Mouse (Mus musculus) myocyte (in vitro differentiated cells): Measurements from ENCODE around the gene Fam222b. TPM values are rescaled to one million over a fixed set of nuclear protein-coding genes. Genes with fewer than 3 reads are reported as not detected.

Experiments used
- H3K27me3 ChIP-seq: one replicate; pipeline ENCODE4 v1.6.1; 2011; ENCODE audit not compliant: control insufficient read depth, insufficient read depth, insufficient read length
- H3K36me3 ChIP-seq: one replicate; pipeline ENCODE4 v1.6.1; 2011; ENCODE audit not compliant: control insufficient read depth, insufficient read depth
- H3K4me2 ChIP-seq: one replicate; pipeline ENCODE4 v1.6.1; 2011; ENCODE audit warnings: low read depth, control low read depth
- H3K4me3 ChIP-seq: one replicate; pipeline ENCODE4 v1.5.1; 2011; ENCODE audit warnings: mild to moderate bottlenecking, control low read depth, moderate library complexity
- H3K79me2 ChIP-seq: one replicate; pipeline ENCODE4 v1.6.1; 2011; ENCODE audit not compliant: control insufficient read depth, insufficient read depth
- H3ac ChIP-seq: one replicate; pipeline ENCODE4 v1.6.1; 2011; ENCODE audit not compliant: control insufficient read depth, insufficient read length
- CEBPB ChIP-seq: IDR thresholded peaks from 2 replicates; pipeline ENCODE4 v1.6.1; 2011; ENCODE audit warnings: mild to moderate bottlenecking, moderate library complexity; ENCODE audit not compliant: poor library complexity, insufficient read depth, severe bottlenecking
- E2F4 ChIP-seq: IDR thresholded peaks from one replicate; pipeline ENCODE4 v1.6.1; 2011; ENCODE audit warnings: mild to moderate bottlenecking, control low read depth, moderate library complexity; ENCODE audit not compliant: insufficient read depth
- MAX ChIP-seq: IDR thresholded peaks from one replicate; pipeline ENCODE4 v1.6.1; 2011; ENCODE audit warnings: low read depth, mild to moderate bottlenecking, control low read depth
- MYOD1 ChIP-seq, 3 experiments: IDR thresholded peaks; one replicate each; pipeline ENCODE4 v1.6.1; 2011; ENCODE audit warnings: control low read depth in 2 of 3, low read depth in 2 of 3, mild to moderate bottlenecking in 2 of 3, moderate library complexity in 1 of 3; ENCODE audit not compliant: insufficient read length in 2 of 3, control insufficient read depth in 1 of 3
- MYOG ChIP-seq, 3 experiments: IDR thresholded peaks; one replicate each; pipeline ENCODE4 v1.6.1; 2011; ENCODE audit warnings: control low read depth in 2 of 3, low read depth in 2 of 3, mild to moderate bottlenecking in 2 of 3; ENCODE audit not compliant: insufficient read length in 2 of 3, control insufficient read depth in 1 of 3, insufficient read depth in 1 of 3
- POLR2A ChIP-seq: IDR thresholded peaks from one replicate; pipeline ENCODE4 v1.6.1; 2011; ENCODE audit warnings: low read depth, mild to moderate bottlenecking, control low read depth, moderate library complexity; ENCODE audit not compliant: insufficient read length
- POLR2AphosphoS2 ChIP-seq: IDR thresholded peaks from one replicate; pipeline ENCODE4 v1.6.1; 2011; ENCODE audit warnings: low read depth, control low read depth; ENCODE audit not compliant: insufficient read length
- REST ChIP-seq: IDR thresholded peaks from one replicate; pipeline ENCODE4 v1.6.1; 2011; ENCODE audit warnings: mild to moderate bottlenecking, control low read depth, moderate library complexity; ENCODE audit not compliant: insufficient read depth, insufficient read length
- SRF ChIP-seq: IDR thresholded peaks from one replicate; pipeline ENCODE4 v1.6.1; 2011; ENCODE audit warnings: low read depth; ENCODE audit not compliant: control insufficient read depth, insufficient read length
- TCF12 ChIP-seq: IDR thresholded peaks from one replicate; pipeline ENCODE4 v1.6.1; 2011; ENCODE audit warnings: mild to moderate bottlenecking, control low read depth; ENCODE audit not compliant: poor library complexity, insufficient read depth, severe bottlenecking
- TCF3 ChIP-seq: IDR thresholded peaks from one replicate; pipeline ENCODE4 v1.6.1; 2011; ENCODE audit warnings: low read depth, control low read depth; ENCODE audit not compliant: insufficient read length
- USF1 ChIP-seq: IDR thresholded peaks from one replicate; pipeline ENCODE4 v1.6.1; 2011; ENCODE audit warnings: low read depth, mild to moderate bottlenecking, control low read depth, moderate library complexity
- polyA plus RNA-seq: library from polyadenylated mRNA; unstranded; fragments of >200 nt; fragmentation: generic; extraction: Trizol; gene quantifications from one replicate; pipeline ENCODE4 v1.2.1, GENCODE M21; 2012; ENCODE audit warnings: missing spikeins

Gene Fam222b
- polyA plus RNA-seq, 1 experiment: 16.1 TPM

GRCm38 (mm10) chr11:78074277-78074652 is 20.2 kb upstream of the Fam222b start:
- H3ac ChIP-seq: no peak overlapping the region
- H3K4me3 ChIP-seq: no peak overlapping the region
- TF ChIP-seq SRF: no peak
- TF ChIP-seq POLR2AphosphoS2: no peak
- TF ChIP-seq REST: no peak
- no peak for TF ChIP-seq USF1
- no peak for TF ChIP-seq E2F4
- no peak for TF ChIP-seq MYOG (IDR thresholded peaks at IDR 0.05; ENCODE audit: control insufficient read depth in 1 of 3, insufficient read depth in 1 of 3, insufficient read length in 2 of 3, low read depth in 2 of 3)
- TF ChIP-seq TCF12: no peak
- TF ChIP-seq CEBPB: no peak
- TF ChIP-seq MYOD1 (IDR thresholded peaks at IDR 0.05; ENCODE audit: control insufficient read depth in 1 of 3, insufficient read length in 2 of 3, low read depth in 2 of 3): no peak

DNA sequence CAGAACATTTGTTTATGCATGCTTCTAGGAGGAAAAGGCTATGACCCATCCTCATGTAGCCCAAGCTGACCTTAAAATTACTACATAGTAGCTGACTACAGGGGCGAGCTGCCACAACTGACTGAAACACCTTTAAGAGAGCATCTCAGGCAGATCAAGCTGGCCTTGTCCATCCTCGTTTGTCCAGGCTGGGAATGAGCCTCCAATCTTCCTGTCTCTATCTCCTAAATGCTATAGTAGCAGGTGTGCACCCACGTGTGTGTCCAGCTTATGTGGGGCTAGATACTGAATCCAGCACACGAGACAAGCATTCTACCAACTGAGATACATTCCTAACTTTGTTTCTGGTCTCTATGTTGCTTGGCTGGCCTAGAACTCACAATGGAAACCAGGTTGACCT is 19.8 kb upstream of the Fam222b start:
- peaks cover 8% of the 10 kb centered on the region for H3K79me2 ChIP-seq
- no peak for TF ChIP-seq POLR2A
- no peak for TF ChIP-seq REST
- H3ac ChIP-seq: no peak overlapping the region
- no peaks in the 10 kb centered on the region for H3K27me3 ChIP-seq
- H3K4me2 ChIP-seq: no peak overlapping the region
- peaks cover 27% of the 10 kb centered on the region for H3K36me3 ChIP-seq
- no peak overlapping the region for H3K4me3 ChIP-seq

More at GRCm38 (mm10) chr11:78074277-78074652, 20.2 kb upstream of the Fam222b start:
- no peak overlapping the region for H3K4me2 ChIP-seq
- H3K27me3 ChIP-seq: no peaks in the 10 kb centered on the region
- H3K36me3 ChIP-seq: peaks cover 27% of the 10 kb centered on the region
- H3K79me2 ChIP-seq: peaks cover 4% of the 10 kb centered on the region

DNA sequence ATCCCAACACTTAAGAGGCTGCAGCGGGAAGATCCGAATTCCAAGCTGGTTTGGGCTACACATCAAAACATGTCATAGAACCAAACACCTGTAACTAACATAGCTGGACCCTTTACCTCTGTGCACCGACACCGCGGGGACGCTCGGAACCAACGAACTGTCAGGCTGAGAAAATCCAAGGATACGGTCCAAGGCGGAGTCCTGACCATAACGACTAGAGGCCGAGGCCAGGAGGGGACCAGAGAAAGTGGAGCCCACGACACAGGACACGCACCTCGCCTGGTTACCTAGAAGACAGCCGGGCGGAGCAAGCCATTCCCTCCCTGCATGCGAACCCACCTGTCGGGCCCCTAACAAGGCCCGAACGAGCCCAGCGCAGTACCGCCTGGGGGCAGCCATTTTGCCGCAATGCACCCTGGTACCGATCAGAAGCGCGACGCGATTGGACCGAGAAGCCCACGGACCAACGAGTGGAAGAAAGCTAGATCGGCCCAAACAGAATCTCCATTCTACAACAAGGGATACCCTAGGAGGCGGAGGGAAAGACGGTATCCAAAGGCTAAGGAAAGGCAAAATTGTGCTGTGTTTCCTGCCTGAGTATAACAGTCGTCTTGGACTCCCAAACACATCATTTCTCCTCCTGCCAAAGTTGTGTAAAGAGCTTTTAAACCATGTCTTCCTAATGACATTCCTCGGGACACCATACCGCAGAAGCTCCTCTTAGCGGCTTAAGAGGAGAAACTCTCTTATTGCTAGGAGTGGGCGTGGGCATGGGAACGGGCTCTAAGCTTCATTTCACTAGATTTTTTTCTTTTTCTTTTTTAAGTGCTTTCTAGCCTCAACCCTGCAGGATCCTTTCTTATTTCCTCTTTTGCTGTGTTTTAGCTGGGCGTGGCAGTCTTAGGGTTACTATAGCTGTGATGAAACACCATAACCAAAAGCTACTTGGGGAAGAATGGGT is 14.2 kb upstream of the Fam222b start, which contains the start of gene Eral1:
Gene Eral1, minus strand, starts transcription at position 423 of the 961 bp plus-strand sequence.
- H3ac ChIP-seq: peak within 1 kb of the TSS; percentile 22
- H3K27me3 ChIP-seq: peaks cover 4% of the 10 kb centered on the region
- peak within 1 kb of the TSS; percentile 56 for H3K4me3 ChIP-seq
- H3K36me3 ChIP-seq: peaks cover 11% of the 10 kb centered on the region
- H3K79me2 ChIP-seq: peaks cover 11% of the 10 kb centered on the region
- TF ChIP-seq MYOD1 (IDR thresholded peaks at IDR 0.05; ENCODE audit: control insufficient read depth in 1 of 3, insufficient read length in 2 of 3, low read depth in 2 of 3) (peak in 1 of 3 experiments; percentile 23), E2F4 (no peak), MYOG (IDR thresholded peaks at IDR 0.05; ENCODE audit: control insufficient read depth in 1 of 3, insufficient read depth in 1 of 3, insufficient read length in 2 of 3, low read depth in 2 of 3) (peak in 1 of 3 experiments; percentile 49), POLR2AphosphoS2 (peak; percentile 76), POLR2A (peak; percentile 80), TCF12 (no peak)
- H3K4me2 ChIP-seq: peak within 1 kb of the TSS; percentile 83

DNA sequence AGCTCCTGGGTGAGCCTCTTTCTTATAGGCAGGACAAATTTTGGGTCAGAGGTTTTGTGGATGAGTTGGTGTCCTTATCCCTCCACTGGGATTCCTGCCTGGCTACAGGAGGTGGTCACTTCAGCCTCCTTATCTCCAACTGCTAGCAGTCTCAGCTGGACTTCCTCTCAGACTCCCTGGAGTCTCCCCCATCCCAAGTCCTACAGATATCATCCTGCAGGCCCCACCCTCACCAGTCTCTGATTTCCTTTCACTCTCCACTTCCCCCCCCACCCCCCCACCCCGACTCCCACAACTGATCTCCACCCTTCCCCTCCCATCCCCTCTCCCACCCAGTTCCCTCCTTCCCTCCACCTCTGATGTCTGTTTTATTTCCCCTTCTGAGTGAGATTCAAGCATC is 10.9 kb upstream of the Fam222b start:
- H3K4me2 ChIP-seq: no peak overlapping the region
- no peaks in the 10 kb centered on the region for H3K36me3 ChIP-seq
- peaks cover 4% of the 10 kb centered on the region for H3K27me3 ChIP-seq
- no peak overlapping the region for H3K4me3 ChIP-seq
- TF ChIP-seq MYOD1 (IDR thresholded peaks at IDR 0.05; ENCODE audit: control insufficient read depth in 1 of 3, insufficient read length in 2 of 3, low read depth in 2 of 3) (no peak), POLR2AphosphoS2 (no peak), CEBPB (no peak)
- peaks cover 11% of the 10 kb centered on the region for H3K79me2 ChIP-seq
- H3ac ChIP-seq: no peak overlapping the region

DNA sequence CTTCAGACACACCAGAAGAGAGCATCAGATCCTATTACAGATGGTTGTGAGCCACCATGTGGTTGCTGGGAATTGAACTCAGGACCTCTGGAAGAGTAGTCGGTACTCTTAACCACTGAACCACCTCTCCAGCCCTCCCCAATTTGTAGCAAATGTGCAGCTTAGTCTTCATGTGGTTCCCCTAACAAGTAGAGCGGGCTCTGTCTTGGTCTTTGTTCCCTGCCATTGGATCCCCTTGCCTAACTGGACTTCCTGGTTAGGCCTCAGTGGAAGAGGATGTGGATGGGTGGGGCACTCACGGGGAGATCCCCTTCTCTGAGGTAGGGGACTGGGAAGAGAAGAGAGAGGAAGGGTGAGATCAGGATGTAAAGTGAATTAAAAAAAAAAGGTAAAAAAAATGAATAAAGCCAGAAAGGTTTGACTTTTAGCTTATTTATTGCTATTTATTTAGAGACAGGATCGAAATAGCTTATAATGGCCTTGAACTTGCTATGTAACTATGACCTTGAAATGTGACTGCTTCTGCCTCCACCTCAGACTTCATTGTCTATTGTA is 7.5 kb upstream of the Fam222b start:
- no peak overlapping the region for H3K4me3 ChIP-seq
- TF ChIP-seq REST (no peak), POLR2A (no peak), MYOG (IDR thresholded peaks at IDR 0.05; ENCODE audit: control insufficient read depth in 1 of 3, insufficient read depth in 1 of 3, insufficient read length in 2 of 3, low read depth in 2 of 3) (no peak), TCF12 (no peak), SRF (no peak), TCF3 (no peak), USF1 (no peak), POLR2AphosphoS2 (no peak), MYOD1 (IDR thresholded peaks at IDR 0.05; ENCODE audit: control insufficient read depth in 1 of 3, insufficient read length in 2 of 3, low read depth in 2 of 3) (no peak), CEBPB (no peak), MAX (no peak), E2F4 (no peak)
- no peaks in the 10 kb centered on the region for H3K79me2 ChIP-seq

More for the DNA sequence above, 7.5 kb upstream of the Fam222b start:
- Histone ChIP-seq H3K36me3 (no peaks in the 10 kb centered on the region), H3K4me2 (no peak overlapping the region), H3K27me3 (peaks cover 4% of the 10 kb centered on the region), H3ac (no peak overlapping the region)
